Mouse (Mus musculus): ENCODE measurements around the gene Nol10. TPM values are rescaled to one million over a fixed set of nuclear protein-coding genes. Genes with fewer than 3 reads are reported as not detected.
A peak's percentile ranks its signal among the peaks of the same experiment; 100 is the strongest.

The Nol10 gene
- 31.8 and 33.6 TPM in 2 replicates for polyA plus RNA-seq (2014; fragmentation: Nextera tagmentation; extraction: Ambion mirVana)

DNA sequence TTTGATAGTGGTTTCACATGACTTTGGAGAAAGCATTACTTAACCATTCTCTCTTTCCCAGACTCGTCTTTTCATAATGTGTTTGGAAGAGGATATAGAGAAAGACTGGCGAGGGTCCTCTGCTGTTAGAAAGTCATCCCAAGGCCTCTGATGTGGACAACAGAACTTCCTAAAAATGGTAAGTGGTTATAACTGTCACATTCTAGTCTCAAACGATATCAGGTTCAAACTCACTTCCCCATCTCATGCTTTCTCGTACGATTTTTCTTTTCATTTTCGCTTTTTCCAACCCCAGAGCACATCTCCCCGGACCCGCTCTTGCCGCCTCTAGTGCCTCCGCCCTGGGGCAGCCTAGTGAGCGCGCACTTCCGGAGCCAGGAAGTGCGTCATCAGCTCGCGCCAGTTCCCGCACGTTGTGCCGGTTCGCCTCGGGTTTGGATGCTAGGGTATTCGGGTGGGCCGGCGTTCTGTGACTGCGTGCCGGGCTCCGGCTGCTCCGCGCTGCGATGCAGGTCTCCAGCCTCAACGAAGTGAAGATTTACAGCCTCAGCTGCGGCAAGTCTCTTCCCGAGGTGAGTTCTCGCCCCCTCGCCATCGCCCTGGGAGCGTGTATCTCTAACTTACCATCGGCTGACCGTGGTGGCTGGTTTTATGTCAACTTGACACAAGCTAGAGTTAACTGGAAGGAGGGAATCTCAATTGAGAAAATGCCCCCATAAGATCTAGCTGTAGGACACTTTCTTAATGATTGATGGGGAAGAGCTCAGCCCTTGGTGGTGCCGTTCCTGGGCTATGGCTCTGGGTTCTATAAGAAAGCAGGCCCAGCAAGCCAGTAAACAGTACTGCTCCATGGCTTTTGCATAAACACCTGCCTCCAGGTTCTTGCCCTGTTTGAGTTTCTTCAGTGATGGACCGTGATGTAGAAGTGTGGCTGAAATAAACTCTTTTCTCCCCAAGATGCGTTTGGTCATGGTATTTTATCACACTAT lies at the start of gene Nol10:
TSS of gene Nol10 (plus strand) at position 411 of the 989 bp plus-strand sequence.
- ATAC-seq (ENCODE audit: insufficient read depth, low FRiP score, low TSS enrichment) (peak; percentile 94), DNase-seq (ENCODE audit: low spot score) (peak; percentile 94)
- WGBS, result under 1% methylated on average over 42 of the region's 42 CpGs
- Histone ChIP-seq H3K4me2 (ENCODE audit: low read depth) (peak within 1 kb of the TSS; percentile 78), H3K9ac (ENCODE audit: low read length) (peak within 1 kb of the TSS; percentile 45), H3K36me3 (ENCODE audit: control insufficient read depth, insufficient read depth, low read length) (no peaks in the 10 kb centered on the region; the same call in none of the 2 replicates), H3K4me1 (ENCODE audit: control insufficient read depth, insufficient read depth, low read length) (peaks cover 4% of the 10 kb centered on the region), H3K27ac (ENCODE audit: low read depth, low read length) (no peak within 1 kb of the TSS), H3K27me3 (ENCODE audit: control insufficient read depth, insufficient read depth, low read length) (no peaks in the 10 kb centered on the region), H3K4me3 (ENCODE audit: low read depth, low read length) (peak within 1 kb of the TSS; percentile 54), H3K9me3 (ENCODE audit: control insufficient read depth, low read length) (no peaks in the 10 kb centered on the region)

DNA sequence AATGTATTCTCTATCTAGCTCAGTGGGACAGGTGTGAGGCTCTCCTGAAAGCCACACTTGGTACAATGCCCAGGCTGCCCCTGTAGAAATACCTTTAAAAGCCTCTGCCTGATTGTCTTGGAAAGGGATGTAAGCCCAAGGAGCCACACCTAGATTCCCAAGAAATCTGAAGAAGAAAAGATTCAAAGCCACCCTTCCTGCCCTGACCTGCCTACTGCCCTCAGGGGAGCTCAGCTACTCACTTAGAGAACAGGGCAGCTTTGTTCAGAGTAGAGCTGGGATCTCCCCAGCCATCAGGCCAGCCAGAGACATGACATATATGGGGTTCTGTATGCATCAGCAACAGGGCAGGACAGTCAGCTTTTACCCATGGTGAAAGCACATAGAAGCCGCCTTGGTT lies 48.4 kb upstream of the Nol10 start:
- 97% methylated on average over 1 of the region's 1 CpGs for WGBS
- H3K36me3 ChIP-seq (ENCODE audit: control insufficient read depth, insufficient read depth, low read length), result no peaks in the 10 kb centered on the region

DNA sequence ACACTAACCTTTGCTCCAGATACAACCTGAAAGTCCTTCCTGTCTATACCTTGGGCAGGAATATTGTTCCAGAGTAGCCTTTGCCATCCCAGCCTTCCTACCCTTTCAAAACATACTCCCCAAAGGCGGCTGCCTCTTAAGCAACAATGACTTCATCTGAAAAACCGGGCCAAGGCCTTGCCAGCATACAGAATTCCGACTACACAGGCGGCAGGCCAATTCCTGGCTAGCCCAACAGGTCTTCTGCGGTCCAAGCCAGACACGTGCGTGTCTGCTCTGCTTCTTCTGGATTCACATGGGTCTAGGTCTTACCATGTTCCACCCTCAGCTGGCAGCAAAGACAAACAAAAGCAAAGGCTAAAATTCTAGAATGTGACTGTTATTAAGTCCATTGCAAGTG lies 42.8 kb upstream of the Nol10 start:
- Histone ChIP-seq H3K9ac (ENCODE audit: low read length) (no peak overlapping the region), H3K27me3 (ENCODE audit: control insufficient read depth, insufficient read depth, low read length) (no peaks in the 10 kb centered on the region), H3K27ac (ENCODE audit: low read depth, low read length) (no peak overlapping the region), H3K4me1 (ENCODE audit: control insufficient read depth, insufficient read depth, low read length) (no peaks in the 10 kb centered on the region), H3K4me3 (ENCODE audit: low read depth, low read length) (no peak overlapping the region), H3K36me3 (ENCODE audit: control insufficient read depth, insufficient read depth, low read length) (no peaks in the 10 kb centered on the region), H3K4me2 (ENCODE audit: low read depth) (no peak overlapping the region), H3K9me3 (ENCODE audit: control insufficient read depth, low read length) (no peaks in the 10 kb centered on the region)
- ATAC-seq (ENCODE audit: insufficient read depth, low FRiP score, low TSS enrichment) (no peak), DNase-seq (ENCODE audit: low spot score) (no peak)
- 95% methylated on average over 7 of the region's 7 CpGs for WGBS

More for the DNA sequence above, 48.4 kb upstream of the Nol10 start:
- Histone ChIP-seq H3K27ac (ENCODE audit: low read depth, low read length) (no peak overlapping the region), H3K4me1 (ENCODE audit: control insufficient read depth, insufficient read depth, low read length) (no peaks in the 10 kb centered on the region), H3K4me3 (ENCODE audit: low read depth, low read length) (no peak overlapping the region), H3K9me3 (ENCODE audit: control insufficient read depth, low read length) (no peaks in the 10 kb centered on the region), H3K27me3 (ENCODE audit: control insufficient read depth, insufficient read depth, low read length) (no peaks in the 10 kb centered on the region), H3K4me2 (ENCODE audit: low read depth) (no peak overlapping the region), H3K9ac (ENCODE audit: low read length) (no peak overlapping the region)
- ATAC-seq (ENCODE audit: insufficient read depth, low FRiP score, low TSS enrichment) (no peak), DNase-seq (ENCODE audit: low spot score) (no peak)

DNA sequence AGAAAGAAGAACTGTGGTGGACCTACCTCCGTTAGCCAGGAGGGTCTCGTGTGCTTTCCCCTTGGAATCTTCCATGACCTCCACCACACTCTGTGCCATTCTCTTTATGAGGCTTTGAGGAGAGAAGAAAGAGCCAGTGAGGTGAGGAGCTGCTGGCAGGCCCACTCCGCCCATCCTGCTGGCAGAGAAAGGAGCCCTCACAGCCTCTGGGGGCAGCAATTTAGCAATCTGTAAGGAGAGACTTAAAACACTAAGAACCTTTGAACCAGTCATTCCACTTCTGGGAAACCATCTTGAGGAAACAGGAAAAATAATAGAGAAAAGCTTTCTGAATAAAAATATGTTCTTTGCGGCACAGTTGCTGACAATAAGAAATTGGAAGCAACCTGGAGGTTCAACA lies 40.0 kb upstream of the Nol10 start:
- H3K36me3 ChIP-seq (ENCODE audit: control insufficient read depth, insufficient read depth, low read length), result no peaks in the 10 kb centered on the region
- no peaks in the 10 kb centered on the region for H3K4me1 ChIP-seq (ENCODE audit: control insufficient read depth, insufficient read depth, low read length)
- H3K27ac ChIP-seq (ENCODE audit: low read depth, low read length), result no peak overlapping the region
- no peak overlapping the region for H3K9ac ChIP-seq (ENCODE audit: low read length)
- no peak overlapping the region for H3K4me2 ChIP-seq (ENCODE audit: low read depth)
- H3K4me3 ChIP-seq (ENCODE audit: low read depth, low read length), result no peak overlapping the region
- ATAC-seq (ENCODE audit: insufficient read depth, low FRiP score, low TSS enrichment), result no peak
- no peak for DNase-seq (ENCODE audit: low spot score)
- no peaks in the 10 kb centered on the region for H3K9me3 ChIP-seq (ENCODE audit: control insufficient read depth, low read length)
- H3K27me3 ChIP-seq (ENCODE audit: control insufficient read depth, insufficient read depth, low read length), result no peaks in the 10 kb centered on the region
- 52% methylated on average over 4 of the region's 4 CpGs for WGBS

DNA sequence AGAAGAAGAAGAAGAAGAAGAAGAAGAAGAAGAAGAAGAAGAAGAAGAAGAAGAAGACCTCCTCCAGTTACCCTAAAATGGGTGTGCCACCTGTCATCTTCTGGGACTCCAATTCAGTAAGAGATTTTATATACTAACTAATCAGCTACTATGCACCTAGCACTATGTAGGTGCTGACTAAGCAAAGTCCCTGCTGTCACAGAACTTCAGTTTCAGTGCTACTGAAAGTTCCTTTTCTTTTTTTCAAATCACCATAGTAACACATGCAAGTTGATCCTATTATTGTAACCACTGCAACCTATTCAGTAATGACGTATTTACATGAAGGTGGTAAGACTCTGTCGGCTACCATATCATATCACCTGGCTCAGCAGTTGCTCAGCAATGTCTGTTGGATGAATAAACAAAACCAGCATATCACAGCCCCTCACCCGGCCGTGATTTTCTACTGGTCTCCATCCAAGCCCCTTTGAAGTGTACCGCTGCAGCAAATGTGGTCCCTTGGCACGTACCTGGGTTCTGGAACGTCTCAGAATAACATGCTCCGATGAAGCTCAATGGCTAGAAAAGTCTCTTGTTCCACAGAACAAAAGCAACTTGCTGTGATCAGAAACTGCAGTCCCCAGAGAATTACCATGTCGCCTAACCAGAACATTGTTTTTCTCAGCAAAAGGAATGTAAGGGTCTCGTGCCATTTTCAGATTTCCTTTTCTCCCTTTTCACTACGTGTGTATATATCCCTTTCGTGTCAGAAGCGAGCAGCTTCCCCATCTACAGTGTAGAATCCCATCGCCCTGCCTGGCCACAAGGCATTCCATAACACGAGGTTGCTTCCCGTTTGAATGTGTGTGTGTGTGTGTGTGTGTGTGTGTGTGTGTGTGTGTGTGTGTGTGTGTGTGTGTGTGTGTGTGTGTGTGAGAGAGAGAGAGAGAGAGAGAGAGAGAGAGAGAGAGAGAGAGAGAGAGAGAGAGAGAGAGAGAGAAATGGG lies 37.1 kb upstream of the Nol10 start:
- 73% methylated on average over 16 of the region's 16 CpGs for WGBS
- DNase-seq (ENCODE audit: low spot score) (no peak), ATAC-seq (ENCODE audit: insufficient read depth, low FRiP score, low TSS enrichment) (no peak)
- Histone ChIP-seq H3K4me1 (ENCODE audit: control insufficient read depth, insufficient read depth, low read length) (no peaks in the 10 kb centered on the region), H3K27ac (ENCODE audit: low read depth, low read length) (no peak overlapping the region), H3K27me3 (ENCODE audit: control insufficient read depth, insufficient read depth, low read length) (no peaks in the 10 kb centered on the region), H3K9ac (ENCODE audit: low read length) (no peak overlapping the region), H3K4me3 (ENCODE audit: low read depth, low read length) (no peak overlapping the region), H3K36me3 (ENCODE audit: control insufficient read depth, insufficient read depth, low read length) (no peaks in the 10 kb centered on the region), H3K9me3 (ENCODE audit: control insufficient read depth, low read length) (no peaks in the 10 kb centered on the region), H3K4me2 (ENCODE audit: low read depth) (no peak overlapping the region)

DNA sequence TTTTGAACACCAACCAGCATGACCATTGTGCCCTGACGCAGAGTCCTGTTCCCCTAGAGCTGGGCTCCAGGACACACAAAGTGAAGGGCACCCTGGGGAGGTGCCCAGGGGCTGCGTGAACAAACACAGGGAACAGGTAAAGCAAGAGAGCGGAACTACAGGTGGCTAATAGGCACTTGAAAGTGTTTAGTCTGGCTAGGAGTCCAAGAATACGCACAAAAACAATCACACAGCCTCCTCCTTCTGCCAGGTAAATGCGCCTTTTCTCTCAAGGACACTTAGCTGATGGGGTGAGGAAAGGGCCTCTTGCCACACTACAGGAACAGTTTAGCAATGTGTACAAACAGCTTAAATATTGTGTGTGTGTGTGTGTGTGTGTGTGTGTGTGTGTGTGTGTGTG lies 32.2 kb upstream of the Nol10 start:
- WGBS, result 89% methylated on average over 5 of the region's 5 CpGs

DNA sequence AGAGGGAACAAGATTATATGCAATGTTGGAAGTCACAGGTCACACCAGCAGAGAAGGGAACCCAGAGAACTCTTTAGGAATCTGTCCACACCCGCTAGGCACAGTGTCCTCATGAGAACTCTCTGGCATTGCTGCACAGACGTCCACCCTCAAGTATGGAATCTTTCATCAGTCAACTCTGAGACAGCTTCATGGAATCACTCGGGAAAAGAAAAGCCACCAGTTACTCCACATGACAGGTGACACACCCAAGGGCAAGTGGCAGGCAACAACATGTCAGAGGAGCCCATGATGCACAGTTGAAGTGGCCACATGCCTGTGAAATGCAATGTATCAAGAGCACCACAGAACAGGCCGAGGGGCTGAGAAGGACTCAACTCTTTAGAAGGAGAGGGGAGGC lies 30.3 kb upstream of the Nol10 start:
- peaks cover 2% of the 10 kb centered on the region for H3K27me3 ChIP-seq (ENCODE audit: control insufficient read depth, insufficient read depth, low read length)
- WGBS, result 71% methylated on average over 4 of the region's 4 CpGs

More for the DNA sequence above, 32.2 kb upstream of the Nol10 start:
- H3K9me3 ChIP-seq (ENCODE audit: control insufficient read depth, low read length), result no peaks in the 10 kb centered on the region
- H3K4me3 ChIP-seq (ENCODE audit: low read depth, low read length), result no peak overlapping the region
- no peaks in the 10 kb centered on the region for H3K4me1 ChIP-seq (ENCODE audit: control insufficient read depth, insufficient read depth, low read length)
- ATAC-seq (ENCODE audit: insufficient read depth, low FRiP score, low TSS enrichment) (no peak), DNase-seq (ENCODE audit: low spot score) (no peak)
- no peak overlapping the region for H3K9ac ChIP-seq (ENCODE audit: low read length)
- H3K27ac ChIP-seq (ENCODE audit: low read depth, low read length), result no peak overlapping the region
- H3K27me3 ChIP-seq (ENCODE audit: control insufficient read depth, insufficient read depth, low read length), result no peaks in the 10 kb centered on the region
- no peaks in the 10 kb centered on the region for H3K36me3 ChIP-seq (ENCODE audit: control insufficient read depth, insufficient read depth, low read length)
- no peak overlapping the region for H3K4me2 ChIP-seq (ENCODE audit: low read depth)

DNA sequence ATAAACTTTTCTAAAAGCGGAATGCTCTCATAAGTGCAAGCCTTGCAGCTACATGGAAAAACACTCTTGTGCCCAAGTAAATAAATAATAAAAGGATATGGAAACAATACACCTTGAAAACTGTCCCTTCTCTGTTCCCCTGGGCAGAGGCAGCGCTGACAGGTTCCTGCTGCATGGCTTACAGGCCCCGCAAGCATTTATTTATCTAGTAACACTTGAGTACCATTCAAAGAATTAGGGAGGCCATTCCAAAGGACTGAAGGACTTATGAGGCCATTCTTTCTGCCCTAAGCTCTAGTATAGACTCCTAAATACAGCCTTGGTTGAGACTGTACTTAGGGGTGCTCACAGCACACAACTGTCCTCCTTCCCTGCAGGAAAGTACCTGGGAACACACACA lies 29.8 kb upstream of the Nol10 start:
- no peaks in the 10 kb centered on the region for H3K9me3 ChIP-seq (ENCODE audit: control insufficient read depth, low read length)
- no peak overlapping the region for H3K4me3 ChIP-seq (ENCODE audit: low read depth, low read length)
- DNase-seq (ENCODE audit: low spot score), result no peak
- ATAC-seq (ENCODE audit: insufficient read depth, low FRiP score, low TSS enrichment), result no peak
- H3K4me2 ChIP-seq (ENCODE audit: low read depth), result no peak overlapping the region
- peaks cover 7% of the 10 kb centered on the region for H3K27me3 ChIP-seq (ENCODE audit: control insufficient read depth, insufficient read depth, low read length)
- no peak overlapping the region for H3K9ac ChIP-seq (ENCODE audit: low read length)
- 74% methylated on average over 3 of the region's 3 CpGs for WGBS
- no peaks in the 10 kb centered on the region for H3K36me3 ChIP-seq (ENCODE audit: control insufficient read depth, insufficient read depth, low read length)
- H3K27ac ChIP-seq (ENCODE audit: low read depth, low read length), result no peak overlapping the region
- no peaks in the 10 kb centered on the region for H3K4me1 ChIP-seq (ENCODE audit: control insufficient read depth, insufficient read depth, low read length)

More for the DNA sequence above, 30.3 kb upstream of the Nol10 start:
- ATAC-seq (ENCODE audit: insufficient read depth, low FRiP score, low TSS enrichment) (no peak), DNase-seq (ENCODE audit: low spot score) (no peak)
- Histone ChIP-seq H3K9ac (ENCODE audit: low read length) (no peak overlapping the region), H3K4me1 (ENCODE audit: control insufficient read depth, insufficient read depth, low read length) (no peaks in the 10 kb centered on the region), H3K36me3 (ENCODE audit: control insufficient read depth, insufficient read depth, low read length) (no peaks in the 10 kb centered on the region), H3K27ac (ENCODE audit: low read depth, low read length) (no peak overlapping the region), H3K4me2 (ENCODE audit: low read depth) (no peak overlapping the region), H3K9me3 (ENCODE audit: control insufficient read depth, low read length) (no peaks in the 10 kb centered on the region), H3K4me3 (ENCODE audit: low read depth, low read length) (no peak overlapping the region)

Data from neural tube, embryonic 11.5 days (tissue).